Mouse (Mus musculus): Measurements from ENCODE around the gene Gm21882.
"Not testable (repeated sequence)": the region's sequence is repeated elsewhere in the genome, so short reads cannot be mapped to it uniquely, and the experiment has no call there.

The Gm21882 gene

GRCm38 (mm10) chrY:40381423-40381822 is at the start of gene Gm21882:
Gene Gm21882, minus strand, starts transcription at chrY:40381523.
- not testable (repeated sequence) for DNase-seq

All from kidney, postnatal 36 days (tissue).